Mouse (Mus musculus): Measurements from ENCODE around the gene Dmbx1.

DNA sequence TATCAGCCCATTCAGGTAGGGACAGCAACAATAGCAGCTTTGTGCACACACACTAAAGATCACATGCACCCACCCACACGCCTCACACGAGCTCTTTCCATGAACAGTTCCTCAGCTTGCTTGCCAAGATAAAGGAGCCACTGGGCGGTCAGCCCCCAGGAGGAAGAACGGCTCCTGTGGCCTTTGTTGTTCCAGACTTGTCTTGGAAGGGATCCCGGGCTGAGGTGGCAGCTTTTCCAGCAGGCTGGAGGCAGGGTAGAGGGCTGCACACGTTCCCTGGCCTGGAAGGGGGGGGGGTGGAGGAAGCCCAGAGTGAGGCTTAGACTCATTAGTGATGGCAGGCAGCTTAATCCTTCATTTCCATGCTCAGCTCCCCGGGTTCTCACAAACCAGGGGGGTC, 31.1 kb downstream of the Dmbx1 start:
- TF ChIP-seq POLR2A (IDR thresholded peaks at IDR 0.05; ENCODE audit: insufficient read depth, low read depth, low read length) (no peak), CTCF (IDR thresholded peaks at IDR 0.05) (no peak), EP300 (IDR thresholded peaks at IDR 0.05; ENCODE audit: insufficient read depth, low read depth, low read length) (no peak)

All from heart, adult 2 months (tissue).